Mouse (Mus musculus): ENCODE results near the gene Wdr64.

- no peak for TF ChIP-seq CTCF (IDR thresholded peaks at IDR 0.05; ENCODE audit: borderline replicate concordance, insufficient read depth, low read depth, low read length)
- TF ChIP-seq POLR2A (IDR thresholded peaks at IDR 0.05; ENCODE audit: borderline replicate concordance, insufficient read depth, low read length), result no peak
Observed at GRCm38 (mm10) chr1:175648615-175649014, 49.8 kb upstream of the Wdr64 start.
